Mouse (Mus musculus) naive thymus-derived CD4-positive, alpha-beta T cell, adult 5 months (primary cell): Measurements from ENCODE around the gene Rec8. TPM values are rescaled to one million over a fixed set of nuclear protein-coding genes. Genes with fewer than 3 reads are reported as not detected.

ENCODE experiments used
- polyA plus RNA-seq: library from polyadenylated mRNA; unstranded; fragments of 100-300 nt; shearing (Covaris generic); gene quantifications from one replicate; pipeline ENCODE4 v1.2.1, GENCODE M21; 2017

Rec8 gene
- polyA plus RNA-seq, result 1.1 TPM

DNA sequence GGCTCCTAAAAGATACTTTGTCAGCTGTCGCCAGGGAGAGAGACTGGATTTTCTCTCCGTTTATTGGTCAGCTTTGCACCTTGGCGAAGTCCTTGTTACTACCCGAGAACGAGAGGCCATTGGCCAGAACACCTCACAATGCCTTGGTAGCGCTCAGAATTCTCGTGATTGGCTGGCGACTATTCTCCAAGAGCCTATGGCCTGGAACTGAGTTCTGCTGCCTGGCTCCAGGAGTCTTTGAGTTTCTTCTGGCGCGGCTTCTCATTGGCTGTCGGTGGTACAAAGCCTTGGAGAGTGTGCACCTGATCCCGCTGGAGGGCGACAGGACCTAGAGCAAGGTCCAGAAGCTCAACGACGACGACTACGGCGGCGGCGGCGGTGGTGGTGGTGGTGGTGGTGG, at the start of gene Rec8:
Gene Rec8 (plus strand): TSS at position 216 of the 400 bp plus-strand sequence.

DNA sequence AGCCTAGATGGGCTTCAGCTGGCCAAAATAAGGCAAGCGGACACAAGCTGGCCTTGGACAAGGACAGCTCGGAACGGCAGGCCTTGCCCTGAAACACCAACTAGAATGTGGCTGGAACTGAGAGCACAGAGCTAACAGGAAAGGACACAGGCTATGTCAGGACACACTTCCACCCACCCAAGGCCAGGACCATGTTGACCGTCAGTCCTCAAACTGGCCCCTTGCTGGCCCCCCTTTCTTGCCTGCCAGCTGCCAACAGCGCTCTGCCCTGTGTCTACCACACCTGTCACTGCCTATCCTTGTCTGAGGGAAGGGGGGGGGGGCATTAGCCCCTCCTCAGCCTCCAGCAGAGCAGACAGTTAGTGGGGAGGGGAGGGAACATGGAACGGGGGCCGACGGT, 42.5 kb upstream of the Rec8 start, which contains the start of gene Fitm1:
Gene Fitm1 (plus strand): TSS at position 316 of the 400 bp plus-strand sequence.

DNA sequence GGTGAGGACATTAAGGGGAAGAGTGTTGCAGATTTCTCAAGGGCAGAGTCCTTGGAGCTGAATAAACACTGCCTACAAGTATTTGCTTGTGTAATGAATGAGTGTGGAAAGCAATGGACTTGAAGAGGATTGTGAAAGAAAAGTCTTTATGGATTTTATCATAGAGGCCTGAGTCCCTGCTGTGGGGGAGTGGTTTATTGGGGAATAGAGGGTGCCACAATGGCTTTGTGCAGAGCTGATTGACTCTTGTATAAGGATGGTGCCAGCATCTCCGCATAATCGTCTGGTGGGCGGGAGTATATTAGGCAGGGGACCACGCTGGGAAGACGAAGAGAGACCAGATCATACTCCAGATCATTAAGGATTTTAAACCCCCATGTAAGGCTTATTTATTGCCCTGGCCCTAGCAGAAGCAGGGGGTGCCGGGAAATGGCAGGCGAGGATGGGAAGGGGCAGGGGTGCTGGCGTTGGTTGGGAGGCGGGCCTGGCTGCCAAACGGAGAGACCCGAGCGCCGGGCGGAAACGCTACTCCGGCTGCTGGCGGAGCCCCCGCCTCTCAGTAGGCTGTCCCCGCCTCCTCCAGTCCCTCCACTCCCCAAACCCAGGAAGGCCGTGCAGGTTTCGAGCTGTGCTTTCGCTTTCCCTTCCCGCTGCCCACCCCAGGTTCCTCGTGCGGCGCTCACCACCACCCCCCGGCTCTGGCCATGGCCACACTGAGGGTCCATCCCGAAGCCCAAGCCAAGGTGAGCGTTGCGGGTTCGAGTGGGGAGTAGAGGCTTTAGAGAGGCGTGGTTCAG, 39.8 kb upstream of the Rec8 start, which contains the start of gene Psme1:
Gene Psme1 (plus strand): TSS at position 253 of the 797 bp plus-strand sequence.

DNA sequence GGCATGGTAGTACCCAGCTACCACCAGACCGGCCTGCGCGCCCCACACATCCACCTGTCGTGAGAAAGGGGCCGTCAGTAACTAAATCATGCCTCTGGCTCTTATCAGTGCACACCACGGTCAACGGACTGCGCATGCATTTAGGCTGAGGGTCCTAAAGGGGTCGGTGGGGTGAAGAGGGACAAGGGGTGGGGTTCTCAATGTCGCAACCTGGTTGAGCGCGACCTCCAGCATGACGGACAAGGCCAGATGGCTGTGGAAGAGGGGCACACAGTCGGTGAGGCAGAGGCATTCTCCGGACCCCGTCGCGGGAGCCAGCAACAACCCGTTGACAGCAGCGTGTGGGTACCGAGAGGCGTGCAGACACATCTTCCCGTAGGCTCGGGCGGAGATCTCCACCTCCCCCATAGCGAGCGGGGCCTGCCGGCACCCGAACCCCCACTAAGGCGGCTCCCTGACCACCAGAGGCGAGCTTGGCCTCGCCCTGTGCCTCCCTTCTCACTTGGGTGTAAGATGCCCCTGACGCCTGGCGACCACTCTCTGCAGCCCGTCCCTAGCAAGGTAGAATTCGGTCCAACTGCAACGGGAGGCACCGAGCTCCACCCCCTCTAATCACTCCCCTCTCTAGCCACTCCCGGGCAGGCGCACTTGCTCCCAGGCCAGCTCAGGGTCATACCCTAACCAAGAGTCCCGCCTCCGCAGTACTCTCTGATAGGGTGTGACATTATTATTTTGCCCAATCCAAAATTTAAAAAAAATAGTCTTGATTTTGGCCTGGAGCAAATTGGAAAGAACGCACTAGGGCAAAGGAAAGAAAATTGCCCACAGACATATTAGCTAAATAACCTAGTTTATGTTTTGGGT, 32.9 kb upstream of the Rec8 start, which contains the start of gene Emc9:
Gene Emc9 (minus strand): TSS at position 601 of the 864 bp plus-strand sequence.

DNA sequence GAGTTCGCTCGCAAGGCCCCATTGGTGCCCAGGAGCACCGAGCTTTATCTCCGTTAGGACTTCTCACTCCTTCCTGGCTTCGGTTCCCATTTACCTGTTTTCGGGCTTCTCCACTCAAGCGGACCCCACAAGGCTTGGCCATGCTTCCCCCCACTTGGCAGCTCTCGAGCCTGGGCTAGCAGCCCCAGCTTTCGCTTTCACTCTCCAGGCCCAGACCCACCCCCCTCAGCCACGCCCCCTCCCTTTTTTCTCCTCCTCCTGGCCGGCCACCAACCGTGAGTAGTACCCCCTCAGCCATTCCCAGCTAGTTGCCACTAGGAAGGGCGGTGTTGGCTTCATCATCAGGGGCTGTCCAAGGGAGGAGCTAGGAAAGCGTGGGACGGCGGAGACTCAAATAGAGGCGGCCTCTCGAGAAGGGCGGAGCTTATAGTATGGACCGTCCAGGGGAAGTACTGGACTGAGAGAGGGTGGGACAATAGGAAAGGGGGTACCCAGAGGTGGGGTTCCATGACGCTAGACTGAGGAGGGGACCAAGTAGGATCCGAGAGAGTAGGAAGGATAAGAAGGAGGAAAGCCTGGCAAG, 27.0 kb upstream of the Rec8 start, which contains the start of gene Psme2:
Gene Psme2 (minus strand): TSS at position 366 of the 583 bp plus-strand sequence.

DNA sequence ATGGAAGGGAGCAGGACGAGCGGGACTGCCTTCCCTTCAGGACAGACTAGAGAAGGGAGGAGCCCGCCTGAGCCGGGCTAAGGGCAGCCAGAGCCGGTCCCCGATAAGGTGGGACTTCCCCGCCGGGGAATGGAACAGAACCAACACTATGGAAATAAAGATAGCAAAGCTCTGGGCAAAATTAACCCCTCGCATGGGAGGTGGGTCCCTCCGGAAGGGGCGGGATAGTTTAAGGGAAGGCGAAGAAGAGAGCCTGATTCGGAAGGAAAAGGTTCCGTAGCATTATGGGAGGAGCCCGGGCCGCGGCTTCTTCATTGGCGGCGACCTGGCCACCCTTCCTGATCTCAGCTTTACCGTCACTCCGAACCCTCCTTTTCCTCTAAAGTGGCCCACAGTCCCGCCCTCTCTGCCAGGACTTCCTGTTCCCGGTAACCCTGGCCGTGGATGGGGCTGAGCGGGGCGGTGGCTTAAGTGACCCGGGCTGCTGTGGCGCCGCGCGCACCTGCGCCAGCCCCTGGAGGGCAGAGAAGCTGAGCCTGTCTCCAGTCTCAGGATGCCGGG, 26.4 kb upstream of the Rec8 start, which contains the start of gene Rnf31:
Gene Rnf31 (plus strand): TSS at position 378 of the 561 bp plus-strand sequence.

DNA sequence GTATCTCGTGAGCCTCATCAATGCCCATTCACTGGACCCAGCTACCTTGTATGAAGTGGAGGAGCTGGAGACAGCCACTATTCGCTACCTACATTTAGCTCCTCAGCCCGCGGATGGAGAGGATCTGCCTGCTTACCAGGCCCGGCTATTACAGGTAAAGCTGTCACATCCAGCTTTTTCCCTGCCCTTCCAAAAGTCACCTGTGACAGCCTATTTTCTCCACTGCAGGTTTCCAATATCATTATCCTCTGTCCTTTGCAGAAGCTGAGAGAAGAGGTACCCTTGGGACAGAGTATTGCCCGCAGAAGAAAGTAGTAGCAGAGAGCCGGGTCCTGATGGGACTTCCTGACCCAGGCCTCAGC, 14.6 kb upstream of the Rec8 start, which contains the start of gene Irf9:
Gene Irf9 (plus strand): TSS at position 301 of the 362 bp plus-strand sequence.

DNA sequence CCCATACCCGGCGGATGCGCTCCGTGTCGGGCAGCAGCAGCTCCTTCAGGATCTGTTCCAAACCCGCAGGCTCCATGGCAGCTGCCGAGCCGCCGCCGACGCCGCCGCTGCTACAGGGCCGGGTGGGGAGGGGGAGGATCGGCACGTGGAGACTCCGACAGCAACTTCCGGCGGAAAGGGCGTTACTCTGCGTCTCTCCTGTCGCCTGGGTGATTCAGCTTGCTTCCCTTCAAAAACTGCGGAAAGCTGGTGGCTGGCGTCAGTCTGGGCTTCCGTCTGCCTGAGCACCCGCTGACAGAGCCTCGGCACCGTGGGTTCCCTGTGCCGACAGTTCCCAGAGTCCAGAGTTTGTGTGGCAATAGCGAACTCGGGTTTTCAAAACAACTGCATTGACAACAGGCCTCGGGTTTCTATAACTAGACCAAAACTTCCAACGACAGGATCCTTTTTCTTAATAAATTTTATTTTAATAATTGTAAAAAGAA, 17.7 kb downstream of the Rec8 start, which contains the start of gene Ipo4:
Gene Ipo4 (minus strand): TSS at position 435 of the 485 bp plus-strand sequence.

DNA sequence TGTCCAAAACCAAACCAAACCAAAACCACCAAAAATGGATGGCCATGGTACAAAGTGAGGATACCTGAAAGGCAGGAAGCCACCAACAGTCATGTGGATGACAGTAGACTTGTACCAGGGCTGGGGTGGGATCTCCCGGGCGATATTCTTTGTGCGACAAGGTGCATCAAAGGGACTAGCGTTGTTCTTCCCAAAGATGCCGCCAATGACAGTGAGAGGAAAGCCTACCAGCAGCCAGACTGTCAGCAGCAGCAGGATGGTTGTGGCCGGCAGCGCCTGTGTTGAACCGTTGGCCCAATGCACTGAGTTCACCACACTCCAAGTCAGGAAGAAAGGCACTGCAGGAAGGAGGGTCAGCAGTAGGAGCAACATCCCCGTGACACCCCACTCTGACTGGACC, 20.0 kb downstream of the Rec8 start, which contains the start of gene Gm49378:
Gene Gm49378 (minus strand): TSS at position 101 of the 400 bp plus-strand sequence.

DNA sequence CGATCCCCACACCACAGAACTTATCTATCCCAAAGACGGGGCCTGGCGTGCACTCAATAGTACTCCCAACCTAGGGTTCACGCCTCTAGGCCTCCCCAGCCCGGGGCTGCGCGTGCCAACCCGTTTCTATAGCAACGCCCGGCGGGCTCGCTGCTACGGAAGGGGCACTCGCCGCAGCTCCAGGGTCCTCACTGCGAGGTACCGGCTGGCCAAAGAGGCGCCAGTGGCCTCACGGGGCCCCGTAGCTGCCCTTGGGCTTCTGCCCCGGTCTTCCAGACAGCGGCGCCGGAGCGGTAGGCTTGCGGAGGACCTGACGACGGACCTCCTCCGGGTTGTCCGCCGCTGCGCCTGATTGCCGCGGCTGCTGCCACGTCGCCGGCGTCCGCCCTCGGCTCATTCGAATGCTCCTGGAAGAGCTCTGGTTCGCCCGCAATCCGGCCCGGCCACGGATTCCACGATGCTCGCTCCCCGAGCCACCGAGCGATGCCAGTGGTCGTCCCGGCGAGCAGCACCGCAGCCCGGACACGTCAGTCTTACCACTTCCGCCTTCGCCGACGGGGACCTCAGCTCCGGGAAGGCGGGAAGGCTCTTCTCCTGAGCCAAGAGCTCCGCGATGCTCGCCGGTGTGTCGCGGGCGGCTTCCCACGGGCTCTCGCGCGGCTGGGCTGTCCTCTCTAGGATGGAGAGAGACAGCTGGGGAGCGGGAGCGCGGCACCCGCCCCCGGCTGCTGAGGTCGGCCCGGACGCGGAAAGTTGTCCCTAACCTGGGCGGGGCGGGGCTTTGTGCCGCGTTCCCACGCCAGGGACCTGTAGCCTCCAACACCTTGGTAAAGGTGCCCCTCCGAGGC, 25.4 kb downstream of the Rec8 start, which contains the start of gene Tm9sf1:
Gene Tm9sf1 (minus strand): TSS at position 747 of the 848 bp plus-strand sequence.

DNA sequence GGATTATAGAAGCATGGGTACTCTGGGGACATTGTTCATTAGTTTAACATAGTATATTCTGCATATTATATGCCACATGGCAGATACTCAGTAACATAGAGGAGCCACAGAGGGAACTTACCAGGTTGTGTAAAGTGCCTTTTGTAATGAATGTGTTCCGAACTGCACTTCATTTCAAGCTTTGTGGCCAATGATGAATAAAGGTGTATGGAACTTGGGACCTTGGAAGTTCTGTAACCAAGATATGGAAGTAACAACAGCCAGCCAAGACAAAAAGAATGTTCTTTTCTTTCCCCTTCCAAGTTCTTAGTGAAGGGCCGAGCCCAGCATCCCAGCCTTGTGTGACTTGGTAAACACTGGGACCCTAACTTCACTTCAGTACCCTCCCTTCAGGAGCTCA, 32.0 kb downstream of the Rec8 start, which contains the start of gene Tssk4:
Gene Tssk4 (plus strand): TSS at position 301 of the 400 bp plus-strand sequence.

DNA sequence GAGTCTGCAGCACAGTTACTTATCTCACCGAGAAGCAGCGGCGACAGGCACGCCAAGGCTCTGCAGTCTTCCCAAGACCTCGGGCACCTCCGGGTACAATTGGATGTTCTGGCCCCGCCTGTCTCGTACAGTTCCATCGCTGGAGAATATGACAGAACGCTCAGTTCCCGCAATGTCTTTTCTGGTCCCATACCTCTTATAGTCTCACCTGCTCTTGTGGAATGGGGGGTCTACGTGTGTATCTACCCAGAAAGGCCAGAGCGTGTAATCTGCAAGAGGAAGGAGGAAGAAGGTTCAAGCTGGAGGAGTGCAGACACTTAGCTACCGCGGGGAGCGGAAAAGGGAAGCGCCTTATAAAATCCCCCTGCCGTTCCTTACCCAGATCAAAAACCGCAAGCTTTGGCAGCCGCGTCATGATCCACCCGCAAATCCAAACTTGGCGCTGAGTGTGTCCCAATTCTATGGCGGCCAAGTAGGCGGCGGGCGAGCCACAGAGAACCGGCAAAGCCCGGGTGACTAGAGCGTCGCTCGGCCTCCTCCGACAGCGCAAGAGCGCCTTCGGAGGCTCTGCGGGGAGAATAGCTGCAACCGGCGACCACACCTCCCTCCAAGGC, 42.2 kb downstream of the Rec8 start, which contains the start of gene Mdp1:
Gene Mdp1 (minus strand): TSS at position 549 of the 614 bp plus-strand sequence.

DNA sequence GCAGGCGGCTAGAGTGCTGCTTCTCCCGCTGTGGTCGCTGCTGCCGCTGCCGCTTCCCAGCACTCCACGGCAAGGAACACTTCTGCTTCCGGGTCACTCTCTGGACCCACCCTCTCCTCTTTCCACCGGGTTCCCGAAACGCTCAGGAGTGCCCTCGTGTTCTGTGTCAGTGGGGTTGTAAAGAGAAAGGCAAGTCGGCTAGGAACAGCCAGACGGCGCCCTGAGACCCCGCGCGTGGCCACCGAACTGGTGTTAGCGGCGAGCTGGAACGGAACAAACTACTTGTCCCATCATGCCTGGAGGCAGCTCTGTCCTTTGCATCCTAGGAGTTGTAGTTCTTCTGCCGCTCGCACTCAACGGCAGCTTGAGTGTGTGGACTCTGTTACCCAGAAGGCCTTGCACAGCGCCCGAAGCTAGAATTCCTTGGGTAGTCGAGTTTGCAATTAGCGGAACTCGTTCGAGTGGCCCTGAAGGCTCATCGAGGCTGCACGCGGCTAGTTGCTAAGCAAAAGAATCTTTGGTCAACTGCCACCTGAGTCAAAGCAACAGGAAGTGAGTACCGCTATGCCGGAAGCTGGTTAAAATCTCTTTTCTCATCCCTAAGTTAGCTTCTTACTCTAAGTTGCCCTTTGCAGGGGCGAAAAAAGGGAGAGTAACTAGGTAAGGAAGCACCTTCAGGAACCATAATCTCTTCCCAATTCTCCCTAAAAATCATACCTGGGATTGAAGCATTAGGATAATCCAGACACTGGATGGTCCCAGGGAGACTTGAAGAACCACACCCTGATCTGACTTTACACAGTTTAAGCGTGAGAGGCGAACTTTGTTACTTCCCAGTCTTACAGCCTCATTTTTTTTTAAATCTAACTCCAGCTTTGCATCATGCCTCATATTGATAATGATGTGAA, 54.2 kb downstream of the Rec8 start, which contains the start of the genes Gmpr2 and Nedd8:
Gene Gmpr2 (plus strand): TSS at position 109 of the 908 bp plus-strand sequence.
Gene Nedd8 (minus strand): TSS at position 292 of the 908 bp plus-strand sequence.

Other genes with a start within 250 kb of the Rec8 start
- 29.8 TPM for gene Dhrs4, start 139.3 kb upstream of the Rec8 start, polyA plus RNA-seq
- gene Carmil3, start 127.4 kb upstream of the Rec8 start, polyA plus RNA-seq, result not detected
- gene Cpne6, start 107.6 kb upstream of the Rec8 start, polyA plus RNA-seq, result not detected
- gene Nrl, start 93.1 kb upstream of the Rec8 start, polyA plus RNA-seq, result not detected
- 15.0 TPM for gene Pck2, start 77.8 kb upstream of the Rec8 start, polyA plus RNA-seq
- gene Dcaf11, start 58.0 kb upstream of the Rec8 start, polyA plus RNA-seq, result 135 TPM
- gene A730061H03Rik, start 57.6 kb upstream of the Rec8 start, polyA plus RNA-seq, result 7.1 TPM
- gene Fitm1, start 42.4 kb upstream of the Rec8 start, polyA plus RNA-seq, result not detected
- gene Psme1, start 39.9 kb upstream of the Rec8 start, polyA plus RNA-seq, result 681 TPM
- 30.4 TPM for gene Emc9, start 32.7 kb upstream of the Rec8 start, polyA plus RNA-seq
- 378 TPM for gene Psme2, start 26.9 kb upstream of the Rec8 start, polyA plus RNA-seq
- gene Rnf31, start 26.3 kb upstream of the Rec8 start, polyA plus RNA-seq, result 45.9 TPM
- 142 TPM for gene Irf9, start 14.5 kb upstream of the Rec8 start, polyA plus RNA-seq
- 55.1 TPM for gene Ipo4, start 17.9 kb downstream of the Rec8 start, polyA plus RNA-seq
- 0.66 TPM for gene Gm49378, start 19.9 kb downstream of the Rec8 start, polyA plus RNA-seq
- gene Tm9sf1, start 25.8 kb downstream of the Rec8 start, polyA plus RNA-seq, result 58.5 TPM
- 1.1 TPM for gene Tssk4, start 32.1 kb downstream of the Rec8 start, polyA plus RNA-seq
- gene Mdp1, start 42.5 kb downstream of the Rec8 start, polyA plus RNA-seq, result 65.6 TPM
- 34.7 TPM for gene Gmpr2, start 53.9 kb downstream of the Rec8 start, polyA plus RNA-seq
- 214 TPM for gene Nedd8, start 54.1 kb downstream of the Rec8 start, polyA plus RNA-seq
- gene Tinf2, start 63.8 kb downstream of the Rec8 start, polyA plus RNA-seq, result 156 TPM
- not detected for gene Tgm1, start 95.9 kb downstream of the Rec8 start, polyA plus RNA-seq
- 109 TPM for gene Rabggta, start 104.2 kb downstream of the Rec8 start, polyA plus RNA-seq
- gene Dhrs1, start 127.7 kb downstream of the Rec8 start, polyA plus RNA-seq, result 18.4 TPM
- 35.8 TPM for gene Nop9, start 127.7 kb downstream of the Rec8 start, polyA plus RNA-seq
- not detected for gene Cideb, start 140.4 kb downstream of the Rec8 start, polyA plus RNA-seq
- gene Ltb4r2, start 143.4 kb downstream of the Rec8 start, polyA plus RNA-seq, result not detected
- gene Ltb4r1, start 147.9 kb downstream of the Rec8 start, polyA plus RNA-seq, result not detected
- not detected for gene Adcy4, start 166.1 kb downstream of the Rec8 start, polyA plus RNA-seq
- 61.2 TPM for gene Ripk3, start 170.8 kb downstream of the Rec8 start, polyA plus RNA-seq
- gene Nfatc4, start 205.1 kb downstream of the Rec8 start, polyA plus RNA-seq, result not detected
- gene Nynrin, start 236.0 kb downstream of the Rec8 start, polyA plus RNA-seq, result 0.06 TPM